Mouse (Mus musculus) cerebellum, adult (tissue): ENCODE data around the gene Golga4.

Experiments used
- ATAC-seq: cut with Nextera tagmentation; 2 replicates; pipeline ENCODE4 v1.9.2; 2017; ENCODE audit warnings: mild to moderate bottlenecking, moderate library complexity, mixed read lengths; ENCODE audit not compliant: insufficient number of reproducible peaks, low FRiP score, low TSS enrichment

Golga4 gene

DNA sequence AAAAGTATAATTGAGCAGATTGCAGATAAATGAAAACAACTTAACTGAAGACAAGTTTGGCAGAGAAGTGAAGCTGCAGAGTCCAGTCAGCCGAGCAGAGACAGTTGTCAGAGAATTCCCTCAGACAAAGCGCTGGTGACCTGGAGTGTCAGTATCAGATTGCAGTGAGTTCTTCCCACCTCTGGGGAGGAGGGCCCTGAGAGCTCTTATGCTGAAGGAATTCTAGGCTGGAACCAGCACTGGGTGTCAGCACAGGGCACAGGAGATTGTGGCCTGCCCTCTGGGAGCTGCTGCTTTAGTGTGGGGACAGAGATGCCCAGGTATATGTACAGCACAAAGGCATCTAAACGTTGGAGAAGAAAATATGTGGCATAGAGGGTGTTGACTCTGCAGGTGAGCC, 14.8 kb downstream of the Golga4 start:
- ATAC-seq = no peak

DNA sequence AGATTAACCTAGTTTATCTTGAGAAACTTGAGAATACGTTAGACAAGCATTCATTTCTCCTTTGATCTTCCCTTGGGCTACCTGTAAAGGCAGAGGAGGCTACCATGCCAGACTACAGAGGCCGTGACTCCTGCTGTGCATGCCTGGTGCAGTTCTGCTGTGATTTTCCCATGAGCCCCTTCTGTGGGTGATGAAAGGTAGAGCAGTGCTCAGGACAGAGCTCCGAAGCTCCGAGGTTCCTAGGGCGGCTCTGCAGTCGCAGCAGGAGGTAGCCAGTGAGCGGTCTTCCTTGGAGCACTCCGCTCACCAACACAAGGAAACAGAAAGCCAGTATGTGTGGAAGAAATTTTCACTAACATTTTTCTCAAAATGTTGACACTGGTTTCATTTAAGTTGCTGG, 15.6 kb downstream of the Golga4 start:
- ATAC-seq = no peak

DNA sequence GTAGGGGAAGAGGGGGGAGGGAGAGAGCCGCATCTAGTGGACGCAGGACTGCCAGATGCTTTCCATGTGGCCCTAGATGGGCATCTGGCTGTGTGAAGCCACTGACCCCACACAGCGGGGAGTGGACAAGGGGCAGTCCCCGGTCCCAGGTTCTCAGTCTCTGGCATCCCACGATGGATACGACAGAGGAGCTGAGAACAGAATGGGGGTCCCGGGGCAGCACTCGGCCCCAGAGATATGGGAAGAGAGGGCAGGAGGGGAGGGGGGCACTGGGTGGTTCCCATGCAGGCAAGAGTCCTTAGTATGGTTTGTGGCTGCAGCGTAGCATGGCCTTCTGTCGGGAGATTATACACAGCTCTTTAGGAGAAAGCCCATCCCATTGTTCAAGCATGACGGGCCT, 17.7 kb downstream of the Golga4 start:
- no peak for ATAC-seq

DNA sequence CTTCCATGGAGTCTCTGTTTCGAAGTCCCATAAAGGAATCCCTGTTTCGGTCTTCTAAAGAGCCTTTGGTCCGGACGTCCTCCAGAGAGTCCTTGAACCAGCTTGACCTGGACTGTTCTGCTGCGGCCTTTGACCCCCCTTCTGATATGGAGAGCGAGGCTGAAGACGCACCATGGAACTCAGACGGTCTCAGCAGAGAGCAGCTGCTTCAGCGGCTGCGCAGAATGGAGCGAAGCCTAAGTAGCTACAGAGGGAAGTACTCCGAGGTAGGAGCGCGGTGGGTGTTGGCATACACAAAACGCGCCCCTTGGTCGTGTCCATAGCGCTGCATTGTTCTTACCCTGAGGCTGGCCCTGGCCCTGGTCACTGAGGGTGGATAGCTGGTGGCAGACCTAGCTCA, 21.0 kb downstream of the Golga4 start:
- no peak for ATAC-seq

DNA sequence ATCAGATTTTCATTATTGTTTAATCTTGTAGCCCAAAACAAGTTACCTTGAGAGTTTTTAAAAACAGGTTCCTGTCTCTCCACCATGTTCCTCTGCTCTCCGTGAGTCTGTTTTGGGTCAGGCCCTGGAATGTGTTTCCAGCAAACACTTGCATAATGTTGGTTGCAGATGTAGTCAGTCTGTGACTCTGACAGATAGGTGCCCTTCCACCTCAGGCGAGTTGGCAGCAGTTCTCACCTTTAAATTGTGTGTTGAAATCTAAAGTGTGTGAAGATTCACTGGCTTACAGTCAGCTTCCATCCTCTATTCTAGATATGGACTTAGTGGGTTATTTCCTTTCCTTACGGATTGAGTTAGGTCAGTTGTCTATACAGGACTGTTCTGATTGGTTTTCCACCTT, 23.7 kb downstream of the Golga4 start:
- no peak for ATAC-seq

DNA sequence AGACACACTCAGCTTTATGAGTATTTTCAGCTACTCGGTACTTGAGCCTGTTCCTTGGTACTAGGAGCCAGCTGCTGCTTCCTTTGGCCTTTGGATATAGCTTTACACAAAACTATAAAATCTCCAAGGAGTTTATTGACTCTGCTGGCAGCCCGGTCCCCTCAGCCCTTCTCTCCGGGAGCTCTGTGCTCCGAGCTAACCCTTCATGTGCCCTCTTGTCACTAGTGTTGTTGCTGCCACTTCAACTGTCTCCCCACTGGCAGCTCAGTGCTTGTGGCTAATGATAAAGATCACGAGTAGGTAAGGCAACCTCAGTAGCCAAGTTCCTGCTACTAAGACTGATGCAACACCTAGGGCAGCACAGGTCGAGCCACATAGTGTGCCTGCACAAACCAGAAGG, 24.6 kb downstream of the Golga4 start:
- no peak for ATAC-seq

DNA sequence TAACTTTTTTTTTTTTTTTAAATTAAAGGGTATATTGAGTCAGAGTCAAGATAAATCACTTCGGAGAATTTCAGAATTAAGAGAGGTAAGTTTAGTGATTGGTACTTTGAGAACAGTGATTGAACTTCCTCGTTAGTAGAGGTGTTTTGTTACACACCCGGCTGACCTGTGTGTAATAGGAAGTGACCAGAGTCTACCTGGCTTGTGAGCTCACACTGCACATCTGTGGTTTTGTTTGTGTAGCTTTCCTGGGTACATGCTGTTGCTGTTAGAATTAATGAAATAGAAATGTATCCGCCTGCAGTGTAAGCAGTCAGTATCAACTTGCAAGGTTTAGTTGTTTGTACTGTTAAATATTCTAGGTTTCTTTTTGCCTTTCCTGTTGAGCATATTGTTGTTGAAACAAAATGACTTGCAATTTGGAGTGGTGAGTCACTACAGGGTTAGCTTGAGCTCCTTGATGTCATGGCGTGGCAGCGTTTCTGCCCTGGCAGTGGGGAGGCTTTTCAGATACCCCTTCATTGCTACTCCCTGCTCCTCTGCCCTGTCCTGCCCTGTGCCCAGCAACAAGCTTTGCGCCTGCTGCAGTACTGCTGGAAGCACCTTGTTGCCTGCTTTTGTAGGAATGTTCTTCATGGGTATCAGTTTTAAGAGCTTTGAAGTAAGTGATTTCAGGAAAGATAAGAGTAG, 26.6 kb downstream of the Golga4 start:
- no peak for ATAC-seq

DNA sequence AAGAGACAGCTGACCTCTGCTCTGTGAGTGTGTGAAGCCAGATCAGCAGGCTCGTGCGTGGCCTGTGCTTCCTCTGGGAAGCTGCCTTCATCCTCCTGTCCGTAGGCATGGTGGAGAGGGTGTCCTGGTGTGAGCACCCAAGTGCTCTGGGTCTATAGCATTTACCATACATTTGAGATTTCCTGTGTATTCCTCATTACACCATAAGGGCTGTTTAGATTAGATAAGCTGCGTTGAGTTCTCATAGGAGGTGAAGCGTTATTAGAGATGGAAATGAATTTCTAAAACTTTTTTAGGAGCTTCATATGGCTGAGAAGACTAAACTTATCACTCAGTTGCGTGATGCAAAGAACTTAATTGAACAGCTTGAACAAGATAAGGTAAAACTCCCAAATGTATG, 30.9 kb downstream of the Golga4 start:
- no peak for ATAC-seq

DNA sequence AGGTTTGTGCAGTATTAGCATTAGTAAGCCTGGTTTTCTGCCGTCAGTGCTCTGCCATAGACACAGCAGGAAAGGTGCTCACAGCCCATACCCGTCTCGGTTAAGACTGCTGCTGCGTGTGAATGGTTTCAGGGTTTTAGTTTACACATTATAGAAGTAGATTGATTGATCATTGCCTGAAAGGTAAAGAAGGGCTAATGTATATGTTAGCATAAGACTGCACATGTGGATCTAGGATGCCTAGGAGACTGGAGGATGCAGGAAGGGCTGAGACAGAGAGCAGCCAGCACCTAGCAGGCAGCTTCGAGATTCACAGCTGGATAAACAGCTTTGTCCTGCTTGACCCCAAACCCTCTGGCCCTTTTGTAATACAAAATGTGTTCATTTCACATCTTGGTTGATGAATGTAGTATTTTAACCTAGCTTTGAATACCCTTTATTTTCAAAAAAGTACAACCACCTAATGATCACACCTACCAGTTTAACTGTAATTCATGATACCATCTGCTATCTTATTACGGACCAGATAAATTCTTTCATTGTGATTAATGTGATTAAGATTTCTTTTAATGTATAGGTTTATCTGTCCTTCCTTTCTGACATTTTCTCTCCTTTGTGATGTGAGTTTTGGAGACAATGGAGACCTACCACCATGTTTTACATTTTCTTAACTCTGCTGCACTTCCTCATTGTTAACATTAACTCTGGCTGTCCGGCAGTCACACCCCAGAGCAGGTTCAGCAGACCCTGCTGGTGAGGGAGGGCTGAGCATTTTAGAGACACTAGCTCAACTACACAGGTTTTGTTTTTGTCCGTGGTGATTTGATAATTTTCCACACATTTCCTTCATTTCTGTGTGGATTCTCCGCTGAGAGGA, 31.6 kb downstream of the Golga4 start:
- ATAC-seq = no peak

DNA sequence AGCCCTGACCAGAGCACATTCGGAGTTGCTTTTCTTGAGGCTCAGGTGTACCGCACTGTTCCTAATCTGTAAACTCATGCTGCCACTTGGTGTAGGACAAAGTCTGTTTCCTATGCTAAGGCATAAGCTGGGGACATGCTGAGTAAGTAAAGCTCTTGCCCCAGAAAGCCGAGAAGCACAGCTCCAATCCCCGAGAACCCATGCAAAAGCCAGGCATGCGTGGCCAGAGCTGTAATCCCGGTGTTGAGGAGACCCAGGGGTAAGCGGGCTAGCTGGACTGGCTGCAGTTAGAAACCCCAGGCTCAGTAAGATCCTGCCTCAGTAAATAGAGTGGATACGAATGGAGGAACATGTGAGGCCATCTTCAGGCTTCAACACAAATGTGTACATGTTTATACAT, 35.8 kb downstream of the Golga4 start:
- no peak for ATAC-seq

DNA sequence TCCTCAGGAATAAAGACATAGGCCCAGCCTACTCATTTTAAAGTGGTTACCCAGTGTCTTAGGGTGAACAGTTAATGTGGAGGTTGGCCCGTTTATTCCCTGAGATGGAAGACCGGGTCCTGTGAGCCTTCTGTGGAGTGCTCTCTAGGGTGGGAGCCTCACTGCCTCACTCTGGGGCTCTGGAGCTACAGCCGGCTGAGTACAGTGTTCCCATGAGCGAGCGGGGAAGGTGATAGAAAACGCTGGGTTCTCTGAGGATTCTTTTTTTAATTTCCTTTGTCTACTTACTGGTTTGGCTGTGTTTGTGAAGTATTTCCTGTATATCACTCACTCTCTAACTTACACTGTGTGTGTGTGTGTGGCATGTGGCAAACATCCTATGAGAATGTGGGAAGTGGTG, 39.1 kb downstream of the Golga4 start:
- no peak for ATAC-seq

DNA sequence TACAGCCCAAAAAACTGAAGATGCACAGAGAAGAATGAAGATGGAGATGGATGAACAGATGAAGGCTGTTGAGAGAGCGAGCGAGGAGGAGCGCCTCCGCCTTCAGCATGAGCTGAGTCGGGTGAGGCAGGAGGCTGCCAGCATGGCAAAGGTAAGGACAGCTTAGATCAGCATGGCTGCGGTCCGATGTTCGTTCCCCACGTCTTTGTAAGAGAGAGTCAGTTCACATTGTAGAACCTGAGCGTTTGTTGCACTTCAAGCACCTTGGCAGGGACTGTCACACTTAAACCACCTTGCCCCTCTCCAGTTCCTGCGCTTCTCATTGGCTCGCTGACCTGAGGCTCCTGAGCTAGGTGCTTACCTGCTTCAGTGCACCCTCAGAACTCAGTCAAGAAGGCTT, 42.6 kb downstream of the Golga4 start:
- no peak for ATAC-seq

DNA sequence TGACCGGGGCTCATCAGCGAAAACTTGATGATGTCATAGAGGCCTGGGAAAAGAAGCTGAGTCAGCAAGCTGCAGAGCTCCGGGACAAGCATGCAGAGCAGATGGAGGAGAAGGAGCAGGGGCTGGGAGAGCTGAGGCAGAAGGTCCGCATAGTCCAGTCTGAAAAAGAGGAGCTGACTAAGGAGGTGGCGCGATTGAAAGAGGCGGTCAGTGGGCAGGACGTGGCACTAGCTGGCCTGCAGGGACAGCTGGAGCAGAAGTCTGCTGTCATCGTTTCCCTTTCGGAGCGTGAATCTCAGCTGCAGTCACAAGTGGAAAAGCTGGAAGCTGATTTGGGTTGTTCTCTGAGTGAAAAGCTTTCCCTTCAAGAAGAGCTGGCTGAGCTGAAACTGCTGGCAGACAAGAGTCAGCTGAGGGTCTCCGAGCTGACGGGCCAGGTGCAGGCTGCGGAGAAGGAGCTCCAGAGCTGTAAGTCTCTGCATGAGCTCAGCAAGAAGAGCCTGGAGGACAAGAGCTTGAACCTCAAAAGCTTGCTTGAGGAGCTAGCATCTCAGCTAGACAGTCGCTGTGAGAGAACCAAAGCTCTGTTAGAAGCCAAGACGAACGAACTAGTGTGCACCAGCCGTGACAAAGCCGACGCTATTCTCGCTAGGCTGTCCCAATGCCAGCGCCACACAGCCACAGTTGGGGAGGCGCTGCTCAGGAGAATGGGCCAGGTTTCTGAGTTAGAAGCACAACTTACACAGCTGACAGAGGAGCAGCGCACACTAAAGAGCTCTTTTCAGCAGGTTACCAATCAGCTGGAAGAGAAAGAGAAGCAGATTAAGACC, 51.1 kb downstream of the Golga4 start:
- ATAC-seq = 0 out of 2 replicates have a peak, but pooled peaks have one; percentile 20

DNA sequence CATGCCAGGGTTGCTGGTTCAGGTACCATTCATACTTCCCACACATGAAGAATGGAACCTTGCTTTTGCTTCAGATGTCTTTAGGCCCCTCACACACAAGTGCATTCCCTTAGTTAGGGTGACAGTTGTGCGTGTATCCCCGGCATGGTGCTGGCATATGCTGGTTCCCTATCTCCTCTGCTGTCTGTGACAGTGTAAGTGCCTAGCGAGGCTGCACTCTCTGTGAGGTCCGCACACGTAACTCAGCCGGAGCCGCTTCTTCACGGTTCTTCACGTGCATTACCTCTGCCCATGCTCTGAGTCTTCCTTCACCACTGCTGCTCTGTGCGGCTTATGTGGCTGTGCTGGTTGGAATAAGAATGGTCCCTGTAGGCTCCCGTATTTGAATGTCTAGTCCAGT, 57.3 kb downstream of the Golga4 start:
- no peak for ATAC-seq

DNA sequence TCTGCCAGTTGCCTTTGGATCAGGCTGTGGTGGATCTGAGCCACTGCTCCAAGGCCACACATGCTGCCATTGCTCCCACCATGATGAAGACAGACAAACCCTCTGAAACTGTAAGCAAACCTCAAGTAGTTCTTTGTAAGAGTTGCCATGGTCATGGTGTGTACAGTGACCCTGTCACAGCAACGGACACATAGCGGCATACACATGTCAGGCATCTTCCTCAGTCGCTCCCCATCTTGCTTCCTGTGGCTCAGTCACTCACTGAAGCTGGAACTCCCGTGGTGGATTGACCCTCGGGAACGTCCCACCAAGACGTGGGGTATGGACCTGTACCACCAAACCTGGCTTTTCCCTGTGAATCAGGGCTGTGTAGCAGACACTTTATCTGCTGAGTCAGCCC, 57.8 kb downstream of the Golga4 start:
- ATAC-seq = no peak

DNA sequence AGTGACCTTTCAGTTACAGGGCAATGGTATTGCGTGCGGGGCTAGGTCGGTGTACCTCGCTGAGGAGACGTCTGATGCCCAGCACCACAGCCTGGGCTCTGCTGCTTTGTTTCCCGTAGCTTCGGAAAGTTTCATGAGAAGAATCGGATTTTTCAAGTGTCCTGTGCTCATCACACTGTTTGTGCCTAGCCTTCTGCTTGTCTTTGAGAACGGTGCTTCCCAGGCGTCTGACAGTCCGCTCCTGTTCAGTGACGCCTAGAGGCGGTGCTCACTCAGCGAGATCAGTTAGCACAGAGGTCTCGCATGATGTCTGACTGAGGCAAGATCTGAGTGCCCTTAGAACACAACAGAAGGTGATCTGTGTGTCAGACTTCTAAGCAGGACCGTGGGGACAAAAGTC, 58.6 kb downstream of the Golga4 start:
- ATAC-seq = no peak

DNA sequence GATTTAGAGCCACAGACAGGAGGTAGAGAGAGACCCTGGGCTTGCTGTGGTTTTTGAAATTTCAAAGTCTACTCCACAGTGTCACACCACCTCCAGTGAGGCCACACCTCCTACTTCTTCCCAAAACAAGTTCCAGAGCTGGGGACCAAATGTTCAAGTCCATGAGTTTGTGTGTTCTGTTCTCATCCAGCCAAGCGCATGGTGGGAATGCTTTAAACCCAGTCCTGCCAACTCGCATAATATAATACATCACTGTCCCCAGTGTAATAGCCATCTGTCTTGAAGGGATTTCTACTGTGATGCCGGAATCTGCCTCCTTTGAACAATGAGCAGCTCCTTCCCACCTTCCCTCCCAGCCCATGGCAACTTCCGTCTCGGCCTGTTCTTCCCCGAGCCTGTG, 63.3 kb downstream of the Golga4 start:
- ATAC-seq = no peak

DNA sequence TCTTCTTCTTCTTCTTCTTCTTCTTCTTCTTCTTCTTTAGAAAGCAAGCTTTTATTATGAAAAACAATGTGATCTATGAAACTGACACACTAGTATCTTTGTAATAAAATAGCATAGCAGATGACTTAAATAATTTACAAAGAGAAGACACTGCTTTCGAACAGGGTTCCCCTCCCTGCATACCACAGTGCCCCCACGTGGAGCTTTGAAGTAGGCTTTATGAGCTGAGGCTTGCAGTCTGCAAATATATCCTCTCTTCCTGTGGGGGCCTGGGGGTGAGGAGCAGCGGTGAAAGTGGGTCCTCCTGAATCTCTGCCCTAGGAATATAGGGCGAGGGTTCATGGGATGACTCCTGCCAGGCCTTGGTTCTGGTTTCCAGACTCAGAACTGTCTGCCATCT, 64.8 kb downstream of the Golga4 start:
- no peak for ATAC-seq

DNA sequence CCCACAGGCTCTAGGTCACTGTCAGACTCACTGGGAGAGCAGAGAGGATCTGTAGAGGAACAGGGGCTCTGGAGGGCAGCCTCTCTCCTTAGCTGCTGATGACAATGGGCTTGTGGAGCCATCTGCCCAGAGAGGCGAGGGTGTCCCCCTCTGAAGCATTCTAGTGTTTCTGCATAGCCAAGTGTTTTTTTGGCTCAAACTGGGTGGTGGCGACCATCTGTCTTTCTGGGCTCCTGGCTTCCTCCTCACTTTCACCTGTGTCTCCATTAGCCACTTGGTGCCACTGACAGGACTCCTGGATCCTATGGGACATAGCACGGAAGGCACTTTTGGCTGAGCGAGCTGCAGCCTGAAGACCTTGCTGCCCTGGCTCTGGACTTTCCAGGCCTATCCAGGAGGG, 65.6 kb downstream of the Golga4 start:
- ATAC-seq = peak; percentile 47; the same call in 1 of the 2 replicates

DNA sequence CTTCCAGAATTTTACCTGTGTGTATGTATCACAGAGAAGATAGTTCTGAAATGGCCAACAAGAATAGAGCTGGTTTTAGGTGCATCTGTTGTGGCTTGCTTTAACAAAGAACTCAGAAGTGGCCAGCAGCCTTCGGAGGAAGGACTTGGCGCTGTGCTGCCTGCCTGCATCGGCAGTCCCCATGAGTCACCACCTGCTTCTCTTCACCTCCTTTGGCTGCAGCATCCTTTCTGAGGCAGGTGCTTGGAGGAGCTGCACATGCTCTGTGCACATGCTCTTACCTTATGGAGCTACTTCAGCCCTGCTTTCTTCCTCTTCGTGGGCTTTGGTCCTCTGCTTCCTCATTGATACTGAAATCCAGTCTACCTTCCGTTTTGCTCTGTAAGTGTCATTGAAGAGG, 68.8 kb downstream of the Golga4 start:
- ATAC-seq = peak; percentile 78; the same call in 1 of the 2 replicates

DNA sequence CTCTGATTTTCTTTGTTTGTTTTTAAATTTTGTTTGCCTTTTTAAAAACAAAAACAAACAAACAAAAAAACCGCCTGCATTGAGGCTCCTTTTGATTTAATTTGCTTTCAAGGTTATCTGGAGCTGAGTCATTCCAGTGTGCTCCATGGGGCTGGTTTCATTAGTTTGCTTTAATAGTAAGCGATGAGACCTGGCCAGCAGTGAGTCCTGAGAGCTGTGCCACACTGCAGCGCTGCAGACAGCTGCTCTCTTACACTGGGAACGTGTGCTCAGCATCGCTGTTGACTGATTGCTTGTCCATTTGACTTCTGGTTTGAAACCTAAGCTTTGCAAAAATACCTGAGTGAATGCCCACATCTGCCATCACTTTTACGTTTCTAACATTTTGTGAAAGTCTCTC, 74.3 kb downstream of the Golga4 start:
- ATAC-seq = no peak
